Mouse (Mus musculus) layer of hippocampus, postnatal 14 days (tissue): Measurements from ENCODE around the gene 1190007I07Rik. TPM values are rescaled to one million over a fixed set of nuclear protein-coding genes. Genes with fewer than 3 reads are reported as not detected.

ENCODE experiments used
- DNase-seq, 2 experiments: peaks; one replicate each; pipeline ENCODE4 v3.0.0; 2021 to 2022; ENCODE audit warnings: low spot score in 2 of 2, mixed read lengths in 1 of 2
- long read RNA-seq, 2 experiments: library from polyadenylated mRNA; stranded (forward); transcript quantifications; one replicate each; pipeline ENCODE4 v2.0.0; 2021
- total RNA-seq, 2 experiments: library from RNA; stranded (reverse); gene quantifications; 2 replicates each; pipeline ENCODE4 v1.2.3; 2021

1190007I07Rik gene
- total RNA-seq = 10 to 100 TPM; 17.0 to 20.8 TPM
- long read RNA-seq, experiment 1, transcript 1190007I07Rik-201 (3 exons, 716 nt) = major isoform, 5 of 7 reads
- long read RNA-seq, experiment 1, partial matches to known transcripts = 0 of 7 reads
- long read RNA-seq, experiment 1, other reads (novel, unspliced or antisense) = 1 of 7 reads
- long read RNA-seq, experiment 2, transcript 1190007I07Rik-201 (3 exons, 716 nt) = major isoform, 8 of 16 reads
- long read RNA-seq, experiment 2, partial matches to known transcripts = 0 of 16 reads
- long read RNA-seq, experiment 2, other reads (novel, unspliced or antisense) = 3 of 16 reads

DNA sequence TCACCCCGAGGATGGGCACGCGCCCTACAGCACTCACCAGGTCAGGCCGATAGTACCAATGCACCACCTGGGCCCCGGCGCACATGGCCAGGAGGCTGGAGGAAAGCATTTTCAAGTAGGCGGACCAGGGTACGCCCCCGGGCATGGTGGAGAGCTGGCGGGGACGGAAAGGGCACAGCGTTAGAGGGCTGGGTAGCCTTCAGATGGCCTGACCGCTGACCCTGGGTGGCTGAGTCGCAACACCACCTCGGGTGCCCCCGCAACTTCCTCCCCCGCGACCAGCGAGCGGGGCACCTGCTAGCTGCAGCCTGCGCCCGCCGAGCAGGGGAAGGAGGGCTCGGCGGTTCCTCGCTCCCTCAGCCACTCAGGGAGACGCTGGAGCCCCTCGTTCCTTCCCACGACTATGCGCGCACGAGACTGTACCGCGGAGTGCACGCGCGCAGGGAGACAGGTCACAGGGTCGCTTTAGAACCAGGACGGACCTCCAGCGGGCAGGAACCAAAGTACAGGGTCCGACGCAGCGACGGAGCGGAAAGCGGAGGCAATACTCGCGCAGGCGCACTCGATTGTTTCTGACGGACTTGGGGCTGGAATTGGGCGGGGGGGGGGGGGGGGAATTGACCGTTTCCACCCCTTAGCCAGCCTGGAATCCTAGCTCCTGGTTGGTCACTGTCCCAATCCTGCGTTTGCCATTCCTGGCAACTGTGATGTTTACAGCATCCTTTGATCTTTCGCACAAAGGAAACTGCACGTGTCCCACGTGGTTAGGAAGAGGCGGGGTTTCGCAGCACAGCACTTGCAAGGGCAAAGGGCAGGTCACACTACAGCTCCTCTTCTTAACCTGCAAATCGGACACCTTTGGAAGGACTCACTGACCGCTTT is at the start of gene 1190007I07Rik:
Gene 1190007I07Rik, minus strand, starts transcription at position 558 of the 882 bp plus-strand sequence.
- DNase-seq = peak; percentile 87 to 89

DNA sequence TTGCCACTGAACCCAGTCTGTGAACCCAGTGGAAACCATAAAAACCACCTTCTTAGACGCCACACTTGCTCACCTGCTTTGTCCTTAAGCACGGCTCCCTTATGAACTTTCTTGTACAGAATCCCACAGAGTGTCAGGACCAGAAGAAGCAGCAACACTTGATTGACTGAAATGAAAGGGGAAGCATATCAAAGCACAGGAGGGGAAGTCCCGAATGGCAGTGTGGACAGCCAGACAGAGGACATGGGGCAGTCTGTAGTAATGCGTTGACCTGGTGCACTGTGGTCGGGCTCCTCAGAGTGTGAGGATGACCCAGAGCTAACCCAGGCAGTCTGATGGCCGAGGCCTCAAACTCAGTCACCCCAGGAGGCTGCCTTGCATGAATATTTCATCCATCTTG is 47.2 kb upstream of the 1190007I07Rik start:
- DNase-seq = no peak

DNA sequence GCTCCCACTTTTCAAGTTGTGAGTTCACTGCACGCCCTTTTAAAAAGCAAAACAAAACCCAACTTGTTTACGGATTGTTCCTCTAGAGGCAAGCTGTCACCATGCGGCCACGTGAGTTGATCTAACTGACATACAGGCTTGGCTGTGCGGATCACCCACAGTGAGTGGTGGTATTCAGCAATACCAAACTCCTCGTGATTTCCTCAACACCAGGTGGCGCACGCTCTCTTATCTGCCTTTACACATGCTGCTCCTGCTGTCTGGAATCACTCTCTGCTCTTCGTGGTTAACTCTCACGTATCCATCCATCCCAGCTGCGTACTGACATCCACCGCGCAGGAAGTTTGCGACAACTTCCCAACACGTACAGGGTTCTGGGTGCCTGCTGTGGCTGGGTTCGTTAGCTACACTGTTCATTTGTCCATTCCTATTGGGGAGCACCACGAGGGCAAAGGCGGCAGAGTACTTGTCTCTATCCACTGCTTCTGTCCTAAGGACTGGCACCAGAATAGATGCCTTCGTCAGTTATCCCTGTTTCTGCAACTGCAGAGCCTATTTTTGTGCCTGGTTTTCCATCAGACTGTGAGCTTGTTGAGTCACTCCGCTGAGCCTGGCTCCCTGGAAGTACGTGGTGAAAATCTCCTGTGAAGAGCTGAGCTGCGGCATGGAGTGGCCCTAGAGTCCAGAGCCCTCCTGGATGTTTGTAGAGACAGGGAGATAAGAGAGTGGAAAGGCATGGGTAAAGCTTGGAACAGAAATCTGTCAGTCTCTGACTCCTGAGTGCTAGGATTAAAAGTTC is 43.6 kb upstream of the 1190007I07Rik start:
- DNase-seq = peak; percentile 80 to 90

DNA sequence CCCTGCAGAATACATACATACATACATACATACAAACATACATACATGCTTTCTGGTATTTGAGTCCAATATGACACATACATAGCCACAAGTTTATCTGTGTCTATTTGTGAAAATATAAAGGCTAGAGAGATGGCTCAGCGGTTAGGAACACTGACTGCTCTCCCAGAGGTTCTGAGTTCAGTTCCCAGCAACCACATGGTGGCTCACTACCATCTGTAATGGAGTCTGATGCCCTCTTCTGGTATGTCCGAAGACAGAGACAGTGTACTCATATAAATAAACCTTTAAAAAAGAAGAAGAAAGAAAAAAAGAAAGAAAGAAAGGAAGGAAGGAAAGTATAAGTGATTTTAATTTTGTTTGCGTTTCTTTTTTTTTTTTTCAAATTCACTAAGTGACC is 42.9 kb upstream of the 1190007I07Rik start:
- no peak for DNase-seq

DNA sequence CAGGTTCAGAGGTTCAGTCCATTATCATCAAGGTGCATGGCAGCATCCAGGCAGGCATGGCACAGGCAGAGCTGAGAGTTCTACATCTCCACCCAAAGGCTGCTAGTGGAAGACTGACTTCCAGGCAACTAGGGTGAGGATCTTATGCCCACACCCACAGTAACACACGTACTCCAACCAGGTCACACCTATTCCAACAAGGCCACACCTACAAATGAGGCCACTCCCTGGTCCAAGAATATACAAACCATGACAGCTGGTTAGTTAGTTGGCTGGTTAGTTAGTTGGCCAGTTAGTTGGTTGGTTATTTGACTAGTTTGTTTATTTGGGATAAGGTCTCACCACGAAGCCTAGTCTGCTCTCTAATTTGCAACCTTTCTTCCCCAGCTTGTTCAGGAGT is 40.3 kb upstream of the 1190007I07Rik start:
- no peak for DNase-seq

DNA sequence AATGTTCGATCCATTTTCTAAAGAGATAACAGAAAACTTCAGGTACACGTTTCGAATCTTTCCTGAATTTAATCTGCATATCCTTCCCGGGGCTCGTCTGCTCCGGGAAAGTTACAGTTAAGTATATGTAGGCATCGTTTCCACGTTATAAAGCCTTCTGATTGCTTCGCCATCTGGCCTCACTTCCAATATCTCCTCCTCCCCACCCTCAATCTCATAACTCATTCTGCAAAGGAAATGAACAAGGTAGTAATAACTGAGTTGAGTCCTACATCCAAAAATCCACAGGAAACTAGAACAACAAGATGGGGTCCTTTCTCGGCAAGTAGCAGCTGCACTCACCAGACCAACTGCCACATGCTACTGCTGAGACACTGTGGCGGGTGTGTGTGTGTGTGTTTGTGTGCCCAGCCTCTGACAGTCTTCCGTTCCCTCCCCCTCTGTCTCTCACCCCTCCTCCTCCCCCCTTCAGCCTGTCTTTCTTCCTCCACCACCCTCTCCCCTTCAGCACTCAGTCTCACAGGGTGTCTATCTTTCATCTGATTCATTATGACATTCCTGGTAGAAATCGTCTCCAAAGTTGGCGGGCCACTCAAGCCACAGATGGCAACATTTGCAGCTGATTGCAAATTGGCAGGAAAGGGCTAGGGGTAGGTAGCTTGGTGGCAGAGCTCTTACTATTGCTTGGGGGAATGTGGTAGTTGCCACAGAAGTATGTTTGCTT is 39.4 kb upstream of the 1190007I07Rik start:
- DNase-seq = peak; percentile 70 to 86

DNA sequence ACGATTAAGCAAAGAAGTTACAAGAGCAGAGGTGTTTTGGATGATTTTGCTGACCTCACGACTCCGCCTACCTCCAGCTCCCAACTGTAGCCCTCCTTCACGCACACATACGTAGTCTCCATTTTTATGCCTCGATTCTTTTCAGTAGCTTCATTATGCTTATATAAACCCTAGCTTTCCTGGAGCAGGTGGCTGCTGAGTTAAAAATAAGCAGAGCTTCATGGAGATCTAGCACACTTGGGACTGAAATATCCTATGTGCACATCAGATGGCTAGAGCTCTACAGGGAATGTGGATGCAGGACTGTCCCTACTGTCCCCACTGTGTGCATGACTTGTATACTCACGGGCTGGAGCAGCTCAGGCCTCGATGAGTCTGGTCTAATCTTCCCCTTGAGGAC is 38.8 kb upstream of the 1190007I07Rik start:
- DNase-seq = peak in 1 of 2 experiments; percentile 31

DNA sequence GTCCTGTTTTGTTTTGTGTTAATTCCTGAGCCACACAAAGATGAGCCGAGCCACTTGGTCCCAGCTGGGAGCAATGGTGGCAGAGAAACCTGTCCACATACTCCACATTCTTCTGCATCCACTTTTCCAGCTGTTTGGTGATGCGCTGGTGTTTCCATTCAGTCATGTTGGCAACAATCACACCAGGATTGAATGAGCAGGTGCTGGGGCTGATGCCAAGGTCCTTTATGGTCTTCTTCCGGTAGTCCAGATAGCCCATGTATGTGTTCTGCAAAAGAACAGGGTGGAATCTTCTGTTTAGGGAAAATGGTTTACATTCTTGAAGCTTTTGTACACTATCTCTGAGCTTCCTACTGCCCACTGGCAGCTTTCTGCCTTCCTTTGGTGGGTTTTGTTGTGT is 31.6 kb upstream of the 1190007I07Rik start:
- no peak for DNase-seq

DNA sequence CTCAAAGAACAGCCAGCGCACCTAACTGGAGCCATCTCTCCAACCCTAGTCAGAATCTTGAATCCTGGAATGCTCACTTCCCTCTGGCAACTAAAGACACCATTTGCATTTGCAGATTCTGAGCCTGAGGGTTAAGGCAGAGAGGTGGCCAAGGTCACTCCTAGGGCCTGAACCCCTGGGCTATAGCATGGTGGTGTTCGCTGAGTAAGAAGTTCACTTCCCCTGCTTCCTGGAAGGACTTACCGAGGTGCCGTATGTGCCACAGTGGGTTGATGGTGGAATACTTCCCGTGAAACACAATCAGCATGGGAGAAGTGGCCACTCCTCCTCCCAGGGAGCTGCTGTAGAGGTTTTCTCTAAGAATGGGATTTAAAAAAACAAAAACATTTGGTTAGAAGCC is 29.6 kb upstream of the 1190007I07Rik start:
- DNase-seq = no peak

DNA sequence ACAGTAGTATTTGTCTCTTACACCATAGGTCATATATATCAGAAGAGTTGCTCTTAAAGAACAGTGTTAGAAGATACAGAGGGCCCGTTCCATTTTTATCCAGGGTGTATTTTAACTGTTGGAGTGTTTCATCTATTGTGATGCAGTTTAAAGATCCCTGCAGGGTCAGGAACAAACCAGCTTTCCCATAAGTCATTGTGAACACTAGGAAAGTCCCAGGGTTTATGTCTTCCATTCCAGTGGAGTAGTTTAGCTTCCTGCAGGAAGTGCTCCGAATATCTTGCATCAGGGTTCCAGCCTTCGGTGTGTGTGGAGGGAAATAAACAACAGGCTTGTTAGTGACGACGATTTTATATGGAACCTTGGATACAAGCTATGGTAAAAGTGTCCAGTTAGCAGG is 28.2 kb upstream of the 1190007I07Rik start:
- DNase-seq = no peak

DNA sequence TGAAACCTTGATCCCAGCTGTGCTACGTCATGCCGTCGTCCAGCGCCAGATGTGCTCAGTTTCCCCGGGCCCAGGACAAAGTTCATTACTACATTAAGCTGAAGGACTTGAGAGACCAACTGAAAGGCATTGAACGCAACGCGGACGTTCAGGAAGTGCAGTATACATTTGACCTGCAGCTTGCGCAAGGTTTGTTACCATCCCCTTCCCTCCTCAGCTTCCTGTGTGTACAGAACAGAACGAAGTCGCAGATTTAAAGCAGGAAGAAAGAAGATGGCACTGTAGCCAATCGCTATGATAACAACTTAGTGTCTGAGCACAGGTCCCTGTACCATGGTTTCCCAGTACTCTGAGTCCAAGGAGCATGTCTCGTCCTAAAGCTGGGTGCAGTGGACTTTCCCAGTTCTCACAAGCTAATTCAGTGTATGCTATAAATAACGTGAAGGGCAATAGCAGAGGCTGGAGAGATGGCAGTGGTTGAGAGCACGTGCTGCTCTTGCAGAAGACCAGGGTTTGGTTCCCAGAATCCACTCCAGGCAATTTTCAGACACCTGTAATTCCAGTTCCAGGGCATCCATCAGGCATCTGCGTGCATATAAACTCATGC is 24.3 kb upstream of the 1190007I07Rik start:
- no peak for DNase-seq

DNA sequence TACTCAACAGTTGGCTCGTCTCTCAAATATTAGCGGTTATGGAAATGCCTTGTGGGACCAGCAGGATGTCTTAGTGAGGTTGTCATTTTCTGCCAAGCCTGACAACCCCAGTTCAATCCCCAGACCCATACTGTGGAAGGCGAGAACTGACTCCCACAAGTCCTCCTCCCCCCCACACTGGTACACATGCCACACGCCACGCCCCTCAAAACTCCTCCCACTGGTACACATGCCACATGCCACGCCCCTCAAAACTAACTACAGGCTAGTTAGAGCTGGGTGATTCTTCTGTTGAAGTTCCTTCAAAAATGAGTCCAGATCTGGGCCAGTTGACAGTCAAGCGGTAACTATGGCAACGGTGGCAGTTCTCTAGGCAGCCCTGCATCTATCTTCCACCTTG is 23.1 kb upstream of the 1190007I07Rik start:
- no peak for DNase-seq

DNA sequence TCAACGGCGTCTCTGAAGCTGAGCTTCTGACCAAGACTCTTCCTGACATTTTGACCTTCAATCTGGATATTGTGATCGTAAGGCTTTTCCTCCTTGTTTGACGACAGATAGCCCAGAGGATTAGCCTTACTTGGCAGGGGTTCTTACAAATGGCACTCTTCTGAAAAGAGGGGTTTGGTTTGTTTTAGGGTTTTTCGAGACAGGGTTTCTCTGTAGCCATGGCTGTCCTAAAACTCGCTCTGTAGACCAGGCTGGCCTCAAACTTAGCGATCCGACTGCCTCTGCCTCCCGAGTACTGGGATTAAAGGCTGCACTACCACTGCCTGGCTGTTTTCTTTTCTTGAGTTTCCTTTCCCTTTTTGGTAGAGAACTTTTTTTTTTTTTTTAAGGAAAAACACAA is 18.5 kb upstream of the 1190007I07Rik start:
- DNase-seq = no peak

DNA sequence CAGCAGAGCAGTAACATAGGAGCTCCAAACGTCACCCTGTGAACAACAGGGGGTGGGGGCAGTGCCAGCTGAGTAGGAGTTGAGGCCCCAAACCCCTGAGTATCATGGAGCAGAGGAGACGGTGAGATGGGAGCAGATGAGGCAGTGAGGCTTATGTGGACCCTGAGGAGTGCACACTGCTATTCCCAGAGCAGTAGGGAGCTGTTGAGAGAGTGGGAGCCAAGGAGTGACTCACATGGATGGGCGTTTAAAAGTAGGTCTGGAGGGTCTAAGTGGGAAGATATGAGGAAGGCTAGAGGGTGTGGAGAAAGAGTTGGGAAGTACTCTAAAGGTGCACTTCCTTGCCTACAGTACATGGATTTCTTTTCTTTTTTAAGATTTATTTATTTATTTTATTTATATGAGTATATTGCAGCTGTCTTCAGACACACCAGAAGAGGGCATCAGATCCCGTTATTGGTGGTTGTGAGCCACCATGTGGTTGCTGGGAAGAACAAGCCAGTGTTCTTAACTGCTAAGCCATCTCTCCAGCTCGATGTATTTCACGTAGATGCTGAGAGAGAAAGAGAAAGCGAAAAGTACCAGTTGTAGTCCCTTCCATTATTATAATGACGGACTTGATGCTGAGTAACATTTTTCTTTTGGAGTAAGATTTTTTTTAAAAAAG is 16.1 kb upstream of the 1190007I07Rik start:
- DNase-seq = no peak

DNA sequence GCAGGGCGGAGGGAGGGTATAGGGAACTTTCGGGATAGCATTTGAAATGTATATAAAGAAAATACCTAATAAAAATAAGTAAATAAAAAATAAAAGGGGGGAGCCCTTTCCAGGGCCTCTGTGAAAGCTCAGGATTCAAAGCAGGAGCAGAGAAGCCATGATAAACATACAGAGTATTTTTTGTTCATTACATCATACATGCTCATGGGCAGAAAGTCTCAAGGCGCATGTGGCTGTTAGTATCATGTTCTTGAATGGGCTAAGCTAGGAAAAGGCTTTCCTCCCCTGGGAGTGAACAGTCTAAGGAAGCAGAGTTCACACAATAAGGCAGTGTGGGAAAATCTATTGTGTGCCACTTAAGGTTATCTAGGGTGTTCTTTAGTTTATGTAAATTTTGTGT is 13.3 kb upstream of the 1190007I07Rik start:
- no peak for DNase-seq

DNA sequence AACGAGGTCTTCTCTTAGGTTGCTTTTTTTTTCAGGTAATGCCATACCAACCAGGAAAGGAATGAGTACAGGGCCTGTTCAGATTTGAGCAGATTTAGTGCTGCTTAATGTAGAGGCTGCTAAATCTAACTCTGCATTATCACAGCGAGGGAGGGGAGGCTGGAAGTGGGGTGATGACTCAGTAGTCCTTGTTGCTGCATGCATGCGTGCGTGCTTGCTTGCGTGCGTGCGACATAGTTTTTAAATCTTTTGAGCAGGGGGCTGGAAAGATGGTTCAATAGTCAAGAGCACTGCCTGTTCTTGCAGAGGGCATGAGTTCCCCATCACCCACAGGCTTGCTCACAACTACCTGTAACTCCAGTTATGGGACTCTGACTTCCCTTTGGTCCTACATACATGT is 11.3 kb upstream of the 1190007I07Rik start:
- no peak for DNase-seq

DNA sequence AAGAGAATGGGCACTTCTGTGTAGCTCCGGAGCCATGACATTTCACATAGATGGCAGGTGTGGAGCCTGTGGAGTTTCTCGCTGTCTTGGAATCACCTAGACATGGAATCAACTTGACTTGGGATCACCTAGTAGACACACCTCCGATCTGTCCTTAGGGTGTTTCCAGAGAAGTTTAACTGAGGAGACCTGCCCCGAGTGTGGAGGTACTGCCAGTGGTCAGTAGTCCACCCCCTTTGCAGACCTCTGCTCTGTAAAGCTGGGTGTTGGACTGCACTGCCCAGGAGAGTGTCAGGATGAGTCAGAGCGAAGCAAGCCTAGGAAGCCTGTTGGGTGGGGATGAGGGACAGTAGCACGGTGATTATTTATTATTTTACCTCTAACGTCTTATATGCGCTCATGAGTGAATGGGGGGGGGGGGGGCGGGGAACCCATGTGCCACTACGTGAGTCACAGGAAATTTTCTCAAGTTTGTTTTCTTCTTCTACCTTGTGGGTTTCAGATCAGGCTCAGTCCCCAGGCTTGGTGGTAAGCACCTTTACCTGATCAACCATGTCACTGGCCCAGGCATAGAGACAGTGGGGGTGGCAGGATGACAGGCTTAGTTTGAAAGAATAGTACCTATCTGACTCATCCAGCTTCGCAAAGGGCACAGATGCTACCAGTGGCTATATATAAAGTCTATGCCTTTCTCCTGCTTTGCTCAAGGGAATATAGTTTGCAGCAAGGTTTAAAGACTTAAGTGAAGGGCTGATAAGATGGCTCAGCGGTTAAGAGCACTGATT is 9.7 kb upstream of the 1190007I07Rik start:
- no peak for DNase-seq

DNA sequence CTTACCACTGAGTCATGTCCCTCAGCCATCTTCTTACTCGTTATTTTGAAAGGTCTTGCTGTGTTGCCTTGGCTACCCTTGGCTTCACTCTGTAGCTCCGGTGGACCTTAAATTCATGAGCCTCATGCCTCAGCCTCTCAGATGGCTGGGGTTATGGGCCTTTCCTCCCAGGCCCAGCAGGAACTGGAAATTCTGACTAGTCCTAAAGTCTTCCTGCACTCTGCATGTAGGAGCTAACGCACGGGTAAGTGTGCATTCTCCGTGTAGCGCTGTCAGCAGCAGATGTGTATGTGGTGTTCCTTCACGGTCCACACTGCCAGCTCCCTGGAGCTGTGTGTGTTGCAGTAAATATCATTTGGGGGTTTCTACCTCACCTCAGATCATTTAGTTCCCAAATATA is 8.1 kb upstream of the 1190007I07Rik start:
- no peak for DNase-seq

DNA sequence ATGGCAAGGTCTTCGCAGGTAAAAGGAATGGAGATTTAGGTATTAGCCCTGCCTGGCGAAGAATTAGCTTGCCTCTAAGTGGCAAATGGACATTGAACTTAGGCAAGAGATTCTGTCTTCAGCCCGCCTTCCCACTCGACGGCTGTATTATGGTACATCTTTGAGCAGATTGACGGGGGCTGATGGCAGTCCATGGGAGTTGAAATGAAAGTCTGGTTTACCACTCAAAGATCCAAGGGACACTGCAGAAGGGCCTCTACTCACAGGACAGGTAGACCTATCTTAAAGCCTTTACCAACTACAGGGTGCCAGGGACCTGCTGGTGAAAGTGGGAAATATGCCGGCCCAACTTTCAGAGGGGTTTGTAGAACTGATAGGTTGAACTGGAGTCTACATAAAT is 7.5 kb upstream of the 1190007I07Rik start:
- DNase-seq = no peak
